Mouse (Mus musculus) heart, adult 2 months (tissue): ENCODE results near the gene Troap. TPM values are rescaled to one million over a fixed set of nuclear protein-coding genes. Genes with fewer than 3 reads are reported as not detected.
"Not testable (repeated sequence)": the region's sequence is repeated elsewhere in the genome, so short reads cannot be mapped to it uniquely, and the experiment has no call there.

Experiments used
- DNase-seq, 2 experiments: peaks; one replicate each; pipeline ENCODE4 v3.0.0; 2021
- H3K27ac ChIP-seq: fragments of 200-600 bp; 2 replicates; pipeline ENCODE4 v1.8.1; 2022
- H3K27me3 ChIP-seq: fragments of 200-500 bp; 2 replicates; pipeline ENCODE4 v1.6.1; 2012; ENCODE audit warnings: mild to moderate bottlenecking, low read length, inconsistent platforms, mixed read lengths; ENCODE audit not compliant: control insufficient read depth, insufficient read depth
- H3K36me3 ChIP-seq: fragments of 200-500 bp; 2 replicates; pipeline ENCODE4 v1.6.1; 2012; ENCODE audit warnings: low read length, inconsistent platforms; ENCODE audit not compliant: control insufficient read depth, insufficient read depth
- H3K4me1 ChIP-seq: fragments of 200-500 bp; 2 replicates; pipeline ENCODE4 v1.6.1; 2011; ENCODE audit warnings: low read length; ENCODE audit not compliant: control insufficient read depth, insufficient read depth
- H3K4me3 ChIP-seq: fragments of 200-600 bp; 2 replicates; pipeline ENCODE4 v1.8.1; 2022
- H3K79me2 ChIP-seq: fragments of 200-500 bp; replicated peaks from 2 replicates; pipeline ENCODE4 v1.6.1; 2012; ENCODE audit warnings: mild to moderate bottlenecking, inconsistent platforms, low read length, moderate library complexity, mixed read lengths; ENCODE audit not compliant: control insufficient read depth, insufficient read depth
- H3K9ac ChIP-seq: fragments of 200-500 bp; 2 replicates; pipeline ENCODE4 v1.6.1; 2012; ENCODE audit warnings: low read depth, mild to moderate bottlenecking, control low read depth, inconsistent platforms, low read length, mixed read lengths
- CTCF ChIP-seq: fragments of 200-600 bp; IDR thresholded peaks from 2 replicates; pipeline ENCODE4 v1.8.1; 2022; ENCODE audit warnings: antibody characterized with exemption, mild to moderate bottlenecking, moderate library complexity
- EP300 ChIP-seq: fragments of 200-500 bp; IDR thresholded peaks from 2 replicates; pipeline ENCODE4 v1.6.1; 2011; ENCODE audit warnings: low read depth, low read length, control low read depth; ENCODE audit not compliant: insufficient read depth
- POLR2A ChIP-seq: fragments of 200-500 bp; IDR thresholded peaks from 2 replicates; pipeline ENCODE4 v1.6.1; 2011; ENCODE audit warnings: mild to moderate bottlenecking, low read depth, low read length, control low read depth; ENCODE audit not compliant: insufficient read depth
- whole genome bisulfite sequencing: fragments of 180-500 bp; shearing (Covaris S2); methylation state at CpG from one replicate; pipeline ENCODE4 v1.1.7; 2018; 5-methylcytosine and 5-hydroxymethylcytosine counted together
- intact Hi-C: fragments of 180-260 bp; cut with DNase I; formaldehyde crosslinking; loops from one replicate; pipeline ENCODE4 v1.15.1; 2025
- polyA plus RNA-seq: library from polyadenylated mRNA; depleted of rRNA; stranded (reverse); fragments of >200 nt; gene quantifications from 2 replicates; pipeline ENCODE4 v1.2.3, GENCODE M21; 2012
- total RNA-seq, 2 experiments: library from RNA; stranded (reverse); gene quantifications; 2 replicates each; pipeline ENCODE4 v1.2.3; 2021

The Troap gene
- total and polyA plus RNA-seq, 3 experiments: 0.31 to 0.53 TPM; not detected in 1

DNA sequence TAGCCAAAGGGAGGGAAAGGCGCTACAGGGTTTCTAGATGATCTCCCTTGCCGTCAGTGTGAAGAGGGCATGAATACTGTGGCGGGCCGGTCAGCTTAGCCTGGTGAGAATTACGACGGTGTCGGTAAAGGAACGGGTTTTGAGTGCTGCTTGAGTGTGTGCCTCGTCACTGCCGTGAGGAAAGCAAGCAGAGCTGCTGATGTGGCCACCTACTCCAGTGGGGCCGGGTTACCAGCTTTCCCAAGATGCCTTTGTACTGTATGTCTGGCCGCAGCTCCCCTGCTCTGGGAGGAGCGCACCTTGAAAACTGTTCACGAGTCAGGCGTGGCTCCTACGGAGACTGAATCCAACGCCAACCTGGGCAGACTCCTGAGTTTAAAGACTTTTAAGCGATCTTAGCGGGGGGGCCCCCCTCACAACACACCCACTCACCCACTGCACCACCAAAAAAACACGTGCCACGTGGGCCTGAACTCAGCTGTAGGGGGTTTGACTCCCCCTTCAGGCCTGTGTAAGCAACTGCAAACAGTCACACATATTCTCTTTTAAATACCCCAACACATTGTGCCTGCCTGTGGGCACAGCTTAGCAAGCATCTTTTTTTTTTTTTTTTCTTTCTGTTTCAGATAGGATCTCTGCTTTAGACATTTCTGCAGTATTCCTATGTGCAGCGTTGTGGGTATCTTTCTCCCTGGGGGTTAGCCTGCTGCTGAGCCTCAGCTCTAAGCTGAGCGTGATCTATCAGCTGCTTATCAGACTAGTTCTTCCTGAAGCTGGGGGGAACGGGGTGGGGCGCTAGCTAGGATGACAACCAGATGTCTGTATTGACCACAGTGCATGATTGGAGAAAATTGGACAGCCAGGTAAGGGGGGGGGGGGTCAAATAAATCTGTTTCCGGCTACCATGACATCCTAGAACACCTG lies 34.1 kb upstream of the Troap start:
- WGBS: 65% methylated on average over 26 of the region's 26 CpGs
- Histone ChIP-seq H3K79me2 (no peaks in the 10 kb centered on the region), H3K36me3 (peaks cover 4% of the 10 kb centered on the region), H3K9ac (no peak overlapping the region), H3K27me3 (no peaks in the 10 kb centered on the region), H3K4me1 (no peaks in the 10 kb centered on the region), H3K27ac (no peak overlapping the region), H3K4me3 (no peak overlapping the region)
- intact Hi-C loops: no loop called here
- DNase-seq: no peak
- TF ChIP-seq CTCF: peak; percentile 18; the same call in 1 of the 2 replicates
- no peak for TF ChIP-seq EP300

DNA sequence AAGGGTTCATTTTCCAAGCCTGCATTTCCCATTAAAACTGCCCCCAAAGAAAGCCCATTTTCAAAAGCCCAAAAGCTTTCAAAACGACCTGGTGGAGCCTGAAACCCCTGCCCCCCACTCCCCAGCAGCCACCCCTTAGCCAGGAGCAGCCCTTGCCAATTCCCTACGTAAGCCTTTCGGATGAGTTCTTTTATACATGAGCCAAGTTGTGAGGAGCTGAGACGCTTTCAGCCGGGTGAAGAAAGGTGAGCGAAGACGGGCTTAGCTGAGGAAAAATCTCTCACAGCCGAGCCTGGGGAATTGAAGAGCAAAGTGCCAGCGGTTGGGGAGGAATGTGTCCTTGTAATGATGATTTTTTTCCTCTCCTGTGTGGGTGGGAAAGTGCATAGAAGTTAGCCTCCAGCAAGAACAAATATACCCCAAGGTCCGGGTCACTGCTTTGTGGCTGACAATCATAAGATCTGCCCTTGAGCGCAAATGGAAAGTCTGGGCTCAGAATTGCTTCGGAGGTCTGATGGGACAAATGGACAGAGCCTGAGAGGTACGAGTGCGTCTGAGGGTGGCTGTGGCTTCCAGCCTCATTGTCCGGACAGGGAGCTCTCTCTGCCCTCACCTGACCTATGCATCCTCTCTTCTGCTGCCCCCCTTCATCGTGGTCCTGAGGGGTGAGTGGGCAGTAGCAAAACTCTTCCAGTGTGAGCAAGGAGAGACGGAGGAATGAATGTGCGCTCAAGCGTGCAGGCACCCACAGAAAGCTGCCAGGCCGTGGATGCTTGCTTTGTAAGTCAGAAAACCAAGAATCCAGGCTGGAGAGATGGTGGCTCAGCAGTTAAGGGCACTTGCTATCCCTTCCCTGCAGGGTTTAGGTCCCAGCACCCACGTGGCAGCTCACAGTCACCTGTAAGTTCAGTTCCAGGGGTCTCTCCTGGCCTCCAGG lies 33.2 kb upstream of the Troap start:
- Histone ChIP-seq H3K27ac (no peak overlapping the region), H3K4me1 (no peaks in the 10 kb centered on the region), H3K4me3 (no peak overlapping the region), H3K79me2 (no peaks in the 10 kb centered on the region), H3K9ac (no peak overlapping the region), H3K27me3 (no peaks in the 10 kb centered on the region), H3K36me3 (no peaks in the 10 kb centered on the region)
- DNase-seq: no peak
- no peak for TF ChIP-seq CTCF
- no peak for TF ChIP-seq POLR2A
- no peak for TF ChIP-seq EP300
- intact Hi-C loops: no loop called here
- 57% methylated on average over 21 of the region's 21 CpGs for WGBS

DNA sequence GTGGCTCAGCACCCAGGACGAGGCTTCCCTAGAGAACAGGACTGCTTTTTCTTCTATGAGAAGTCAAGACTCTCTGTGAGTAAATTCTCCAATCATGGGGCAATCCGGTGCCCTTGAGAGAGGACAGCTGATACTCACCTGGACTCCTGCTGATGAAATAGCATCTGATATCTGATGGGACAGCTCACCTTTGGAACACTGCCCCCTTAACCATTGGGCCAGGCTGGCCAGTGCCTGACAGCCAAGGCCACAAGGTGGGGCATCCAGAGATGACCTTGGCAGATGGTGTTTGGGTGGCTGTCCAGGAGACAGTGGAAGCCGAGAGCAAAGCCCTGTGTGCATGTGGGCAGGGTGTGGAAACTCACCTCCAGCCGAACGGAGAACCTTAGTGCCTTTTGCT lies 32.0 kb upstream of the Troap start:
- Histone ChIP-seq H3K9ac (no peak overlapping the region), H3K27ac (no peak overlapping the region), H3K4me3 (no peak overlapping the region), H3K79me2 (no peaks in the 10 kb centered on the region), H3K36me3 (no peaks in the 10 kb centered on the region), H3K4me1 (no peaks in the 10 kb centered on the region), H3K27me3 (no peaks in the 10 kb centered on the region)
- no peak for TF ChIP-seq EP300
- no peak for TF ChIP-seq POLR2A
- no peak for TF ChIP-seq CTCF
- intact Hi-C loops: no loop called here
- 75% methylated on average over 5 of the region's 5 CpGs for WGBS
- DNase-seq: no peak

DNA sequence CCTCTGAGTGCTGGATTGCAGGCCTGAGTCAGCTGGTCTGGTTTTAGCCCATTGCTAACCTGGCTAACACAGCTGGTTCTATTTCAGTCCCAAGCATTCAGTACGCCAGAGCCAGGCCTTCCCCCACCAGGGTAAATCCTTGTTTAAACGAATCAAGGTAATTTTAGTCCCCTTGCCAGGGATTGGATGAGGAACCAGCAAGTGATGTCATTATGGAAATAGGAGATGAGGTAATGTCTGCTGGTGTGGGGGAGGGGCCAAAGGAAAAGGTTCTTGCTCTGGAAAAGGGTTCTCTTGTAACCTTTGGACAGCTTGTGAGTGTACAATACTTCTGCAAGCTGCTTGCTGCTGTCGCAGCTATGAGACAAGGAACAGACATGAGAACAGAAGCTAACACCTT lies 29.5 kb upstream of the Troap start:
- no peak for DNase-seq
- 31% methylated on average over 3 of the region's 3 CpGs for WGBS
- Histone ChIP-seq H3K36me3 (no peaks in the 10 kb centered on the region), H3K27ac (no peak overlapping the region), H3K79me2 (no peaks in the 10 kb centered on the region), H3K4me1 (no peaks in the 10 kb centered on the region), H3K27me3 (no peaks in the 10 kb centered on the region), H3K9ac (no peak overlapping the region), H3K4me3 (no peak overlapping the region)
- TF ChIP-seq POLR2A: no peak
- no peak for TF ChIP-seq EP300
- no peak for TF ChIP-seq CTCF
- intact Hi-C loops: no loop called here

DNA sequence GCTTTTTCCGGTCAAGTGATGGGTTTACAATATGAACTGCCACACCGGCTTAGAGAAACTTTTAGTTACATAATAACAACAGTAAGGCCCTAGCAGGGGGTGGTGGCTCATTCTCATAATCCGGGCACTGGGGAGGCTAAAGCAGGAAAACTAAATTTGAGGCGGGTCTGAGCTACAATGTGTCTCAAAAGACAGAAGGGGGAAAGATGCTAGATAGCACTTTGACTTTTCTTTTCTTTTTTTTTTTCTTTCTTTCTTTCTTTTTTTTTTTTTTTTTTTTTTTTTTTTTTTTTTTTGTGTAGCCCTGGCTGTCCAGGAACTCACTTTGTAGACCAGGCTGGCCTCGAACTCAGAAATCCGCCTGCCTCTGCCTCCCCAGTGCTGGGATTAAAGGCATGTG lies 28.6 kb upstream of the Troap start:
- H3K27me3 ChIP-seq, DNase-seq, H3K79me2 ChIP-seq, H3K4me3 ChIP-seq, H3K27ac ChIP-seq, H3K9ac ChIP-seq, intact Hi-C loops, H3K36me3 ChIP-seq, H3K4me1 ChIP-seq: not testable (repeated sequence)
- 67% methylated on average over 6 of the region's 6 CpGs for WGBS

DNA sequence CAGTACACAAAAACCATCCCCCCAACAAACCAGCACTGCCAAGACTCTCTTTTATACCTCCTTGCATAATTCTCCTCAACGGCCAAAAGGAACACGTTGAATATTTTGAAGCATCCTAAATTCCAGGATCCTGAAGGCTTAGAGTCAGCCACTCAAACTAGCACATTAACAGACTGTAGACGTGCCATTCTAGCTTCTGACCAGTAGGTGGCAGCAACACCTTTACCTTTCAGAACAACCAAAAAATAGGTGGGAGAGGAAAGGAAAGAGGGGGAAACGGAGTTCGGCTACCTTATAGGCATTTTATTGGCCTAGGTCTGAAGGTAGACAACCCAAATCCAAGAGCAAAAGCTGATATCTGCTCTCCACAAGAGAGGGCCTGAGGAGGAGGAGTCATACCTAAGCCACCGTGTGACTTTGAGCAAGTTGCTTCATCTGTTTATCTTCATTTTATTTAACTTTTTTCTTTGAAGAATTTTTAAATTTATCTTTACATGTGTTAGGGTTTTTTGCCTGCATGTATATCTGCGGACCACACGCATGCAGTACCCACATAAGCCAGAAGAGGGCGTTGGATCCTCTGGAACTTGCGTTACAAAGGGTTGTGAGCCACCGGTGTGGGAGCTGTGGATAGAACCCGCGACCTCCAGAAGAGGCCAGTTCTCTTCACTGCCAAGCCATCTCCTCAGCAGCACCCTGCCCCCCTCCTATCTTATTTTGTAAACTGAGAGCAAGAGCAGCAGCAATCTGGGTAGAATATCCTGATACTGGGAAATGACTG lies 24.7 kb upstream of the Troap start:
- Histone ChIP-seq H3K79me2 (no peaks in the 10 kb centered on the region), H3K27me3 (no peaks in the 10 kb centered on the region), H3K4me3 (no peak overlapping the region), H3K9ac (no peak overlapping the region), H3K4me1 (no peaks in the 10 kb centered on the region), H3K27ac (no peak overlapping the region), H3K36me3 (no peaks in the 10 kb centered on the region)
- intact Hi-C loops: loop anchor here (1.0 to 10.0 kb wide), 4 partner anchors 39 to 215 kb away; no protein-coding TSS in a partner anchor
- WGBS: 29% methylated on average over 13 of the region's 13 CpGs
- TF ChIP-seq CTCF (peak; percentile 79), POLR2A (no peak)
- no peak for DNase-seq
